Mouse (Mus musculus) R1 (cell line): ENCODE data around the gene Atp2a2.
A peak's percentile ranks its signal among the peaks of the same experiment; 100 is the strongest.

Experiments used
- DNase-seq: peaks from one replicate; pipeline ENCODE4 v3.0.0-alpha.2; 2018; ENCODE audit warnings: low read depth, low spot score

Atp2a2 gene

DNA sequence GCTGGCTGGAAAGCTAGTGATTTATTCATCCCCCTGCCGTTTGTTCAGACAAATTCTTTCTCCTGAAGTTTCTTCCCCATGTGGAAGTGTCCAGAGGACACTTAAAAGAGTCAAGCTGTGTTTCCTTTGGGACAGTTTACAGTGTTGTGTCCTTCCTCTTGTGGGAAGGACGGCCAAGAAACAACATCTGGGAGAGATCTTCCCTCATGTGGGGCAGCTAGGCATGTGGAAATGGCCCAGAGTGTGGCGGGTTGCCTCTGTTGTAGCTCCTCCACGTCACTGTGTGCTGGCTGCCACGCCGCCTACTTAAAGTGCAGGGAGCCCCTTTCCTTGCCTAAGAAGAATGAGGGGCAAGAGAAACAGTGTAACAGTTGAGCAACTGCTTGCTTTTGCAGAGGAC is 89.2 kb downstream of the Atp2a2 start:
- DNase-seq = no peak

DNA sequence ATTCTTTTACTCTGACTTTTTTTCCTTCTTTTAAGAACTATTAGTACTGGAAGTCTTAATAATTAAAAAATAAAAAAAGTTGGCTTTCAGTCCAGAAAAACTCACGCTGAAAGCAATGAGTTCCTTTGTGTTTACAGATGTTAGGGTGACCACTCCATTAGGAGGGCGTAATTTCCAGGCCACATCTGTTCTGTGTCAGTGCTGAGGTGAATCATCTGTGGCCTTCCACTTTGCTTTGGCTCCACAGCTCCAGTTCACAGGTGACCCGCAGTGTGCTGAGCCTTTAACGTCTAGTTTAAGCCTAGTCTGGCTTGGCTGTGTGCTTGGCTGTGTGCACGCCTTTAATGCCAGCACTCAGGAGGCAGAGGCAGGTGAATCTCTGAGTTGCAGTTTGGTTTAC is 90.1 kb downstream of the Atp2a2 start:
- DNase-seq = no peak

DNA sequence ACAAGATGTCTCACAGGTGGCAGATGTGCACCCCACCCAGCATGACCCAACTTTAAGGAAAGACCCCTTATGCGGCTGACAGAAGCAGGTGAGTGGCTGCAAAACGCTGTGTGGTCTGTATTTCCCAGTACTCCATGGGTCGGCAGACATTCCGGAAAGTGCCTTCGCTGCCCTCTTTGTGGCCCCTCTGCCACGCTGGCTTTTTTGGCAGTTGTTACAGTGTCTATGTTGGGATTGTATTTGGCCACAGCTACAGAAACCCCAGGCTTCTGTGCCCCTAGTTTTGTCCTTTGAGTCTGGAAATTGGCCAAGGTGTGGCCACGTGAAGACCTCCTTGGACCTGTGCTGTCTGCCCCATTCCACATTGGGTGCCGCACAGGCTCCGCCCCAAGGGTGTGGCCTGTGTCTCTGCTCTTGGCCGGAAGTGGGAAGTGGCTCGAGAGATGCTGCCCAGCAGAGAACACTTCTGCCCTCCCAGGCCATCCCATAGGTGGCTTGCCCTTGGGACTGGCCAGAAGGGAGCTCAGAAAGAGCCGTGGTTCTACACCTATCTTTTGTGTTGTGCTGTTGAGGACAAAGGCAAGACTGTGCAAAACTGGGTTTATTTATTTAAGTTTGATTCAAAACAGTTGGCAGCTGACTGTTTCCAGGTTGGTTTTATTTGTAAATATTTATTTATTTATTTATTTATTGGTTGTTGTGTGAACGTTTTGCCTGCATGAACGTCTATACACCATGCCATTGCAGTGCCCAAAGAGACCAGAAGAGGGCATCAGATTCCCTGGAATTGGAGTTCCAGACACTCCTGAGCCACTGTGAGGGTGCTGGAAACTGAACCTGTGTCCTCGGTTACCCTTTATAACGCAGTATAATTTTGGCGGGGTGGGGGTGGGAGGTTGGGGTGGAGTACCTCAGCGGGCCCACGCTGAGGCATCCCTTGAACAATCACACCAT is 92.1 kb downstream of the Atp2a2 start:
- DNase-seq = peak; percentile 84

DNA sequence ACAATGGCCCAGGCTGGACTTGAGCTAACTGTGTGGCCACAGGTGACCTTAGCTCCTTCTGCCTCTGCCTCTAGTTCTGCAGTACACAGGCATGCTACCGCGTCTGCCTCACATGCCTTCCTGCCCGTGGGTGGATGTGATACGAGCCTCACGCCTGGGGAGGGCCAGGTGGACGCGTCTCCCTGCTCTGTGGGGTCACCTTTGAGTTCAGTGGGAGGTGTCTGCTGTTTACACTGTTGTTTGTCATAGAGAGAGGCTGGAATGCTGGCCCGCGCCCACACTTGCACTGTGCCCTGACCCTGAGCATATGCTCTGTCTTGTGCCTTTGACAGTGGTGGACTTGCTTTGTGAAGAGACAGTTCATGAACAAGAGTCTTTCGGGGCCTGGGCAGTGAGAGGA is 96.5 kb downstream of the Atp2a2 start:
- no peak for DNase-seq
